Mouse (Mus musculus) 3134 (cell line): ENCODE data around the gene Gpr150.

Source experiments
- DNase-seq: peaks from one replicate; pipeline ENCODE4 v3.0.0-alpha.2; 2011; ENCODE audit warnings: low spot score; ENCODE audit not compliant: insufficient read length; ENCODE audit errors: extremely low read depth

Gene Gpr150

GRCm38 (mm10) chr13:76056896-76057266 lies at the start of gene Gpr150:
TSS of gene Gpr150 (minus strand) at chr13:76056996.
- DNase-seq: no peak

DNA sequence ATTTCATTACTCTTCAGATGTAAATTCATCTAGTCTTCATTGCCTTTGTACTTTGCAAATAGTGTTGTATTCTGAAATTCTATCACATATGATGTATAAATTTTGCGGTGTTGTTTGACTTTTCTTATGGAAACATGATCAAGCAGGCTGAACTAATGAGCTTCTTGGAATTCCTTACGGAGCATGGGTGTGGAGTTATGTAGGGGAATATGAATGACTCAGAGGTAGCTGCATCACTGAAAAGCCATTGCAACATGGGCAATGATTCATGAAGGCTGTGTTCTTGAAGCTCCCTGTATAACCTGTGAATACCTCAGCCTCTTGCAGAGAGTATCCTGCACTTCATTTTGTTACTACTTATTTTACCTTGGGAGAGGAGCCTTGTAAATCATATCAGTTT lies 45.2 kb upstream of the Gpr150 start:
- peak; percentile 38 for DNase-seq

DNA sequence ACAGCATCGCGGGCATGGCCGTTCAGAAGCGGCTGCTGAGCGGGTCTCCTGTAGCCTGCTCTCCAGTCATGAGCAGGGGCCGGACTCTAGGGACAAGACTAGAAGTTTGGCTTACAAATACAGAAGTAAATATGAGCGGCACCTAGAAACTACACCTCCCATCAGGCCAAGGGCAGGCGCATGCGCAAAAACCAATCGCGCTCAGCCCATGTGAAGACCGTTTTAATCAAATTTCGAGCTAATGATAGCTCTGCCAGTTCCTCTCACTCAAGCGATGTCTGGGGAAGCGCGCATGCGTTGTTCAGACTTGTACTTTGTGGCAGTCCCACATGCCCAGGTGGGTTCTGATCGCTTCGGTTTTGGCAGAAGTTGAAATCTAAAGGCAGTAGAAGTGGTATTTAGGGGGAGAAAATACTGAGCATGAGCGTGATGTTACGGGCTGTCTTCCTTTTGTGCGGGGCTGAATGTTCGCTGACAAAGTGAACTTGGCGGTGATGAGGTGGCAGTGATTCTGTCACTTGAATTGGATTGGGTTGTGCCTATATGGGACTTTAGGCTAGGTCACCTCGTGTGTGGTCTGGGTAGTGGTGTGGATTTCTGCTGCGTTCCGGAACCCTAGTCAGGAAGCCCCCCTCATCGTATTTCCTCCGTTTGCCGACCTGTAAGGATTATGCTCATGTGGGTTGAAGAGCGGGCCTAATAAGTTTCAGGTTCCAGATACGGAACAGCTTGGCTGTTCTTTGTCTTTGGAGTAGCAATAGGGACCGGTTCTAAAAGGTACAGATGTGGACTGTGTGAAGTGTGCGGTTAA lies 41.9 kb upstream of the Gpr150 start, which contains the start of the genes Arsk and Ttc37:
TSS of gene Arsk (minus strand) at position 168 of the 811 bp plus-strand sequence.
TSS of gene Ttc37 (plus strand) at position 242 of the 811 bp plus-strand sequence.
- DNase-seq: peak; percentile 87

DNA sequence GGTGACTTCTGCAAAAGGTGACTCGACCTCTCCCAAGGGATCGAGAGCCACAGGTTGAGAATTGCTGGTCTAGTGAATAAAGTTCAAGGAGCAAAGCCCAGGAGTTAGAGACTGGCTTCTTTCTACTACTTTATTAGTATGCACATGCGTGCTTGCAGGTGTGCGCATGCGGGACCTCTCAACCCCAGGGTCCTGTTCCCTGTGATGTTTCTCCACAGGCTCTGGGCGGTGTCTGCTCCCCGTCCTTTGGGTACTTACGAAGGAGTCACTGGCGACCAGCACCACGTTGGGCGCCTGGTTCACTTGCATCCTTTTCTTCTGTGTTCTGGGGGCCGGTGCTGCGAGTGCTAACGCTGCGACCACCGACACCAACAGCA lies 41.3 kb upstream of the Gpr150 start:
- no peak for DNase-seq

GRCm38 (mm10) chr13:76074323-76074722 lies 17.5 kb upstream of the Gpr150 start:
- no peak for DNase-seq

DNA sequence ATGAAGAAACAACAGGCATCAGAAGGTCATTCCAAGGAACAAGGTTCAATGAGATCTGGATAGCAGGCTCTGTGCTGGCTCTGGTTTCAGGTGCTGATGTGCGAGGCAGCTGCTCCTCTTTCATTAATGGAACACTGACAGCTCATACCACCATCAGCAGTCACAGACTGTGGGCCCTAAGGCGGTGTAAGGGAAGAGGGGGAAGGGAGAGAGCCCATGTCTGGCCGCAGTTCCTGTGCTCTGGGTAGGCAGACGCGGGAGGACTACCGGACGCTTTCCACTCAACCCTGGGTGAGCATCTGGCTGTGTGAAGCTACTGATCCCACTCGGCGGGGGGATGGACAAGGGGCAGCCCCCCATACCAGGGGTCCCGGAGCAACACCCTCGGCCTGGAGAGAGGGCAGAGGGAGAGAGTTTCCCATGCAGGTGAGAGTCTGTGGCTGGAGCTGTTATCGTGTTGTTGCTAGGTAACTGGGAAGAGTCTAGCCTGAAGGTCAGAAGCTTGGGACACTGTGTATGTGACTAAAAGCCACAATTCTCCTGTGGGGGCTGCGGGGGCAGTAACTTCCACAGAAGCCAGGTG lies 7.7 kb upstream of the Gpr150 start:
- DNase-seq: no peak

DNA sequence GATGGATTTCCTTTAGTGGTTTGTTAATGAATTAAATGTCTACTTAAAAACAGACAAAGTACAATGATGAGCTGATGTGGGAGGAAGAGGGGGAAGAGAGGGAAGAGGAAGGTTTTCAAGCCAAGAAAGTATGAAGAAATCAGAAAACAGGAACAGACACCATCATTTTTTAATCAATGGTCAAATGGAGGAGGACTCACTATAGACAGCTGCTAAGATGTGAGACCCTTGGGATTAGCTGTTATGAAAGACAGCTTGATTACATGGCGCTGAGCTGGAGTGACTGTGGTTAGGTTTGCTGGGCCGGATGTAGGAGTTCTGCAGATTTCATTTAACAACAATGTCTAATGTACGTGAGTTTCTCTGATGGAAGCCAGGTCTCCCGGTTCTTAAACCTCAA lies 6.8 kb upstream of the Gpr150 start:
- DNase-seq: no peak

- DNase-seq: no peak
These were observed 5.8 kb upstream of the Gpr150 start for GRCm38 (mm10) chr13:76062569-76062968.

- no peak for DNase-seq
These were observed 5.3 kb upstream of the Gpr150 start for GRCm38 (mm10) chr13:76062126-76062525.

DNA sequence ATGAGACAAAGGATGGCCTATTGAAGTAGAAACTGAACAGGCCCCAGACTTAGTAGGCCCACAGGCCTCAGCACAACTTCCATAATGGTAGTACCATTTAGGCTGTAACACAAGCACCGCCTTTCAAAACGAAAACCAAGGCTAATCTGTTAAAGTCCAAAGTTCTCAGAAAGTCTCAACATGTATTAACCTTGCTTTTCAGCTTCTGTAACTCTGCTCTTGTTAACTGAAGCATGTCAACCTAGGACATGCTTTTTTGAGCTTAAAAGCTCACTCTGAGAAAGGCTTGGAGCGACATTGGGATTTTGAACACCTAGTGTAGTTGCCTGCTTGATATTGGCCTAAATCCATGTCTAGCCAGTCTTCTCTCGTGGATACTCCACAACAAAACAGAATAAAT lies 2.8 kb upstream of the Gpr150 start:
- DNase-seq: no peak

GRCm38 (mm10) chr13:76057267-76058069 lies 672 bp upstream of the Gpr150 start:
- no peak for DNase-seq

- peak; percentile 18 for DNase-seq
These were observed 503 bp downstream of the Gpr150 start for GRCm38 (mm10) chr13:76056261-76056724.

GRCm38 (mm10) chr13:76055391-76056232 lies 1.2 kb downstream of the Gpr150 start:
- peak; percentile 5 for DNase-seq

GRCm38 (mm10) chr13:76044971-76045370 lies 11.8 kb downstream of the Gpr150 start:
- DNase-seq: no peak

DNA sequence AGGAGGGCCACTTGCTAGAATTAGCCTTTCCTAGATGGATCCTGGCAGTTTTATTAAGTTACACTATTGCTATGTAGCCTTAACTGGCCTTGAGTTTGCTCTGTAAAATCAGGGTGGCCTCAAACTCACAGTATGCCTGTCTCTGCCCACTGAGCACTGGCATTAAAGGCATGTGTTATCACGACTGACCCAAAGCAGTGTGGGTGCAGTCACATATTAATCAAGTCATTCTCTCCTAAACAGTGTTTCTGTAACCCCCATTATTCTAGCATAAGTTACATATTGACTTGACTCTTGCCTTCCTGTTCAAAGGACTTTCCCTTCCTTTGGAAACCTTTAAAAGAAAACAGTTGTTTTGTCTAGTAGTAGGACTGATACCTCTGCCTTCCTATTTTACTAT lies 14.3 kb downstream of the Gpr150 start:
- DNase-seq: no peak

GRCm38 (mm10) chr13:76024588-76024987 lies 32.2 kb downstream of the Gpr150 start:
- no peak for DNase-seq

- DNase-seq: no peak
These were observed 35.0 kb downstream of the Gpr150 start for GRCm38 (mm10) chr13:76021782-76022181.

GRCm38 (mm10) chr13:76018844-76019400 lies 37.9 kb downstream of the Gpr150 start:
- DNase-seq: no peak

GRCm38 (mm10) chr13:76017974-76018843 lies 38.6 kb downstream of the Gpr150 start, which contains the start of gene Rfesd:
TSS of gene Rfesd (minus strand) at chr13:76018719.
- DNase-seq: peak; percentile 98
